Mouse (Mus musculus): ENCODE measurements at regions not wholly inside any gene's neighbourhood (a gene's known extent, or its start where the extent isn't known, plus 50 kb on each side); places are given as distances from the start of the nearest gene placed in this dataset.
A peak's percentile ranks its signal among the peaks of the same experiment; 100 is the strongest.
"Not testable (repeated sequence)": the region's sequence is repeated elsewhere in the genome, so short reads cannot be mapped to it uniquely, and the experiment has no call there.

GRCm38 (mm10) chr10:120284785-120285184, 57.9 kb downstream of the Llph start:
- no peak for DNase-seq

GRCm38 (mm10) chr10:120291912-120292311, 65.0 kb downstream of the Llph start:
- no peak for DNase-seq

DNA sequence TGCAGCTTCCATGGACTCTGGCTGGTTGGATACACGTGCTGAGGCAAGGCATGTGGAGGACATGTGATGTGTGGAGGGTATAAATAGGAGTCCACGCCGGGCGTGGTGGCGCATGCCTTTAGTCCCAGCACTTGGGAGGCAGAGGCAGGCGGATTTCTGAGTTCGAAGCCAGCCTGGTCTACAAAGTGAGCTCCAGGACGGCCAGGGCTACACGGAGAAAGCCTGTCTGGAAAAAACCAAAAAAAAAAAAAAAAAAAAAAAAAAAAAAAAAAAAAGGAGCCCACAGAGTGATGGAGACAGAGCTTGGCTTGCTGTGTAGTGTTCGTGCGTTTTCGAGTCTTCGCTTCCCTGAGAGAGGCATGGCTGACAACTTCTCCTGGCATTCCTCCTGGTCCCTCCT, 66.5 kb downstream of the Llph start:
- not testable (repeated sequence) for DNase-seq

DNA sequence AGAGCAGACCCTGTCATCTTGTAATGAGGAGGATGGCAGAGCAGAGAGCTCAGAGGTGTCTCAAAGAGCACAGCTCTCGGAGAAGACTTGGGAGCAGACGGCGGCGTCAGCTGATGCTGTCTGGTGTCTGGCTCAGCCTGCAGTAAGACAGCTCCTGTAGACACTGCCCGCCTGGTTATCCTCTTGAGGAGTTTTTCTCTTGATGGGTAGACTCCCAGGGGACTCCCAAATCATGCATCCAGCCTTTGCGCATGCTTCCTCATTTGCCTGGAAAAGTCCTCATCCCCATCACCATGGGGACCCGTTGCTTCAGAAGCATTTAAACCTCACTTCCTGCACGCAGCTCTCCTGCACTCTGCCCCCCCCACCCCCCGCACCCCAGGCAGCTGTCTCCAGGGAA, 67.6 kb downstream of the Llph start:
- DNase-seq: no peak

DNA sequence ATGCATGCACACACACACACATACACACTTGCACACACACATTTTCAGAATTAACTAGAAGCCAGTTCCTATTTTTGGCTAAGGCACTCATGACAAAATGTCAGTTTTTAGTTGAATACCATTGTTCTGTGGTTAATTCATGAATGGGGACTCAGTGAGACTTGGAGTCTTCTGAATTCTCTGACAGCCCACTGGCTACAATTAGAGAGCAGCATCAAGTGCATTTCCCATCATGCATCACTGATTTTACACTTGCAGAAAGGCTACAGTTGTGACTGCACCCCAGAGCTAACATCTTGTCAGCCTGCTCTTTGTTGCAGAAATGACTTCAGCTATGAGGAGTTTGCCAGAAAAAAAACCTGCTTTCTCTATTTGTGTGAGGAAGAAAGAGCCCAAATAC, 70.4 kb downstream of the Llph start:
- no peak for DNase-seq

- DNase-seq: no peak
Measured at GRCm38 (mm10) chr10:120298293-120298927, 71.5 kb downstream of the Llph start.

DNA sequence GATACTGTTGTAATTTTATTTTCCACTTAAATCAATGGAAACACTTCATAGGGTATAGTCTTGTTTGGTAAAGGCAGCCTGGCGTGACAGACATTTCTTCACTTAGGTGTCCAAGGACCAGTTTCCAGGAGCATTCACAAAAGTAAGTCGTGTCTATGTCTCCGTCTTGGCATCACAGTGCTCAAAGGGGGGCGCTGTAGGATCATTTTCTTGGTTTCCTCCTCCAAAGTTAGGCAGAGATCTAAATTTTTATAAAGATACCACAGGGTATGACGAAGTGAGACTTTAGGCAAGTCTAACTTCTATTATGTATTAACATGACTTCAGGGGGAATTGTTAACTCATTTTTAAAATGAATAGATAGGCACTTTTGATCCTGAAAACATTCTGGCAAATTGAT, 79.1 kb downstream of the Llph start:
- DNase-seq: peak; percentile 56

GRCm38 (mm10) chr10:120308681-120309080, 81.8 kb downstream of the Llph start:
- DNase-seq: no peak

Measured in right cerebral cortex, postnatal 14 days (tissue).